Mouse (Mus musculus) heart, embryonic 14.5 days (tissue): ENCODE data around the gene Nucks1. TPM values are rescaled to one million over a fixed set of nuclear protein-coding genes. Genes with fewer than 3 reads are reported as not detected.
A peak's percentile ranks its signal among the peaks of the same experiment; 100 is the strongest.

Experiments used
- ATAC-seq: fragments of 200-750 bp; cut with Nextera tagmentation; 2 replicates; pipeline ENCODE4 v1.8.0; 2017; ENCODE audit warnings: low read depth, moderate TSS enrichment; ENCODE audit not compliant: insufficient number of reproducible peaks, insufficient read depth, low FRiP score
- H3K27ac ChIP-seq, 2 experiments: fragments of 200-500 bp in 1 of 2; fragments of 300-500 bp in 1 of 2; sonication (generic) in 1 of 2; replicated peaks in 1 of 2; 2 replicates each; pipeline ENCODE4 v1.5.1; 2012 to 2014; ENCODE audit warnings: low read depth in 2 of 2, low read length in 2 of 2, control low read depth in 1 of 2, mild to moderate bottlenecking in 1 of 2, mixed read lengths in 1 of 2; ENCODE audit not compliant: control insufficient read depth in 1 of 2, insufficient read depth in 1 of 2
- H3K27me3 ChIP-seq: fragments of 300-500 bp; sonication (generic); 2 replicates; pipeline ENCODE4 v1.6.1; 2014; ENCODE audit warnings: mild to moderate bottlenecking, low read length, control low read depth; ENCODE audit not compliant: control insufficient read depth, insufficient read depth
- H3K36me3 ChIP-seq: fragments of 300-500 bp; sonication (generic); 2 replicates; pipeline ENCODE4 v1.6.1; 2014; ENCODE audit warnings: mild to moderate bottlenecking, control low read depth, low read length, mixed read lengths; ENCODE audit not compliant: control insufficient read depth, insufficient read depth
- H3K4me1 ChIP-seq, 2 experiments: fragments of 200-500 bp in 1 of 2; fragments of 300-500 bp in 1 of 2; sonication (generic) in 1 of 2; 2 replicates each; pipeline ENCODE4 v1.6.1; 2012 to 2014; ENCODE audit warnings: low read length in 2 of 2, control low read depth in 1 of 2, mixed read lengths in 1 of 2; ENCODE audit not compliant: control insufficient read depth in 2 of 2, insufficient read depth in 2 of 2
- H3K4me2 ChIP-seq: fragments of 300-500 bp; sonication (generic); 2 replicates; pipeline ENCODE4 v1.6.1; 2014; ENCODE audit warnings: mild to moderate bottlenecking, low read length
- H3K4me3 ChIP-seq, 2 experiments: fragments of 200-500 bp in 1 of 2; fragments of 300-500 bp in 1 of 2; sonication (generic) in 1 of 2; 2 replicates each; pipeline ENCODE4 v1.5.1; 2012 to 2014; ENCODE audit warnings: low read length in 2 of 2, mild to moderate bottlenecking in 2 of 2, control low read depth in 1 of 2, low read depth in 1 of 2, moderate library complexity in 1 of 2; ENCODE audit not compliant: control insufficient read depth in 1 of 2, insufficient read depth in 1 of 2
- H3K9ac ChIP-seq: fragments of 300-500 bp; sonication (generic); 2 replicates; pipeline ENCODE4 v1.6.1; 2014; ENCODE audit warnings: mild to moderate bottlenecking, low read length
- H3K9me3 ChIP-seq: fragments of 300-500 bp; sonication (generic); 2 replicates; pipeline ENCODE4 v1.6.1; 2016; ENCODE audit warnings: low read length, control low read depth; ENCODE audit not compliant: control insufficient read depth
- WGBS: fragments of 180-500 bp; shearing (Covaris S2); extraction: QIAGEN DNeasy Blood & Tissue Kit; methylation state at CpG from one replicate; pipeline ENCODE4 v1.1.7; 2014; 5-methylcytosine and 5-hydroxymethylcytosine counted together
- polyA plus RNA-seq: library from polyadenylated mRNA; unstranded; fragments of >200 nt; fragmentation: Nextera tagmentation; extraction: Ambion mirVana; gene quantifications from 2 replicates; pipeline ENCODE4 v1.2.1, GENCODE M21; 2014

Gene Nucks1
- polyA plus RNA-seq, 1 experiment from 2014 or later, result 32.4 TPM

- H3K4me2 ChIP-seq, result no peak overlapping the region
- H3K36me3 ChIP-seq, result no peaks in the 10 kb centered on the region
- H3K9ac ChIP-seq, result no peak overlapping the region
- H3K9me3 ChIP-seq, result no peaks in the 10 kb centered on the region
- peaks cover 38% of the 10 kb centered on the region for H3K27me3 ChIP-seq
- 70% methylated on average over 6 of the region's 6 CpGs for WGBS
- H3K27ac ChIP-seq, result no peak overlapping the region
- H3K4me1 ChIP-seq, result peaks cover 16 to 20% of the 10 kb centered on the region in 2 experiments
- ATAC-seq, result no peak
- H3K4me3 ChIP-seq, result no peak overlapping the region
Observed at GRCm38 (mm10) chr1:131968983-131969382, 58.6 kb downstream of the Nucks1 start.

DNA sequence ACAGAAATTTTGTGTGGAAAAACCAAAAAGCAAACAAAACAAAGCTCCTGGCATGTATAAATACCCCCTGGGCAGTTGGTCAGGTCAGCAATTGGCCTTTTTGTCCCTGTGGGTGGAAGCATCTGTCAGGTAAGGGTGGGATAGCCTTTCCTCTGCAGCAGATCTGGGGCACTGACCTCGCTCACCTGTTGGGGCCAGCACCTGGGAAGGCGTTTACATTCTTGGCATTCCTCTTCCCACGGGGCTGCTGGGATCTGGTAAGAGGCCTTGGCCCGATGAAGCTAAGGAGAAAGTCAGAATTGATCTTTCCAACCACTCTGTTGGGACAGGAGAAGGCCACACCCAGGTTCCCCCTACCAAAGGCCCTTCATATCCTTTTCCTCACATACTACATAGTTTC is 59.5 kb downstream of the Nucks1 start:
- WGBS, result 60% methylated on average over 4 of the region's 4 CpGs
- Histone ChIP-seq H3K27me3 (peaks cover 31% of the 10 kb centered on the region), H3K27ac (no peak overlapping the region), H3K36me3 (no peaks in the 10 kb centered on the region), H3K9ac (no peak overlapping the region), H3K4me3 (no peak overlapping the region), H3K4me2 (no peak overlapping the region), H3K4me1 (peaks cover 16 to 18% of the 10 kb centered on the region in 2 experiments), H3K9me3 (no peaks in the 10 kb centered on the region)
- no peak for ATAC-seq

DNA sequence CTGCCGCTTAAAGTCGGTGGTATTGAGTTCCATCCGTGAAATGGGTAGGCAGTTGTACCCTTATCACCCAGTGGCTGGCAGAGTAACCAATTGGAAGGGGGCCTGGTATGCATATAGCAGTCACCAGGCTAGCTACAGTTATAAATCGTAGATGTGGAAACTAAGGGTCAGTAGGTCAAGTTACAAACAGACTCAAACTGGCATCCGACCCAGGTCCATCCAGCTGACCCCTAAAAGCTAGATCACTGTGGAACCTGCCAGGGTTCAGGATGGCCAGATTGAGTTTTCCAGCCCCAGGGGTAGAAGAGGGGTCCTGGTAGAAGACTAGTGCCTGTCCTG is 60.0 kb downstream of the Nucks1 start:
- peaks cover 28% of the 10 kb centered on the region for H3K27me3 ChIP-seq
- no peak for ATAC-seq
- H3K4me1 ChIP-seq, result peaks cover 16 to 18% of the 10 kb centered on the region in 2 experiments
- no peak overlapping the region for H3K27ac ChIP-seq
- no peaks in the 10 kb centered on the region for H3K36me3 ChIP-seq
- no peak overlapping the region for H3K4me3 ChIP-seq
- no peaks in the 10 kb centered on the region for H3K9me3 ChIP-seq
- no peak overlapping the region; the same call in 1 of the 2 replicates for H3K9ac ChIP-seq
- 63% methylated on average over 5 of the region's 5 CpGs for WGBS
- no peak overlapping the region for H3K4me2 ChIP-seq

- H3K9me3 ChIP-seq, result no peaks in the 10 kb centered on the region
- H3K27ac ChIP-seq, result no peak overlapping the region
- peaks cover 16 to 18% of the 10 kb centered on the region in 2 experiments for H3K4me1 ChIP-seq
- H3K36me3 ChIP-seq, result no peaks in the 10 kb centered on the region
- H3K9ac ChIP-seq, result peak overlapping the region; percentile 22; the same call in 1 of the 2 replicates
- WGBS, result 13% methylated on average over 16 of the region's 16 CpGs
- H3K27me3 ChIP-seq, result peaks cover 22% of the 10 kb centered on the region
- peak overlapping the region; percentile 17; the same call in 1 of the 2 replicates for H3K4me2 ChIP-seq
- no peak for ATAC-seq
- no peak overlapping the region for H3K4me3 ChIP-seq
Observed at GRCm38 (mm10) chr1:131970661-131971520, 60.6 kb downstream of the Nucks1 start.

- no peaks in the 10 kb centered on the region for H3K9me3 ChIP-seq
- 46% methylated on average over 15 of the region's 15 CpGs for WGBS
- H3K9ac ChIP-seq, result no peak overlapping the region; the same call in 1 of the 2 replicates
- no peak overlapping the region for H3K4me3 ChIP-seq
- no peak overlapping the region for H3K27ac ChIP-seq
- peaks cover 16 to 18% of the 10 kb centered on the region in 2 experiments for H3K4me1 ChIP-seq
- no peak for ATAC-seq
- peaks cover 15% of the 10 kb centered on the region for H3K27me3 ChIP-seq
- no peaks in the 10 kb centered on the region for H3K36me3 ChIP-seq
- H3K4me2 ChIP-seq, result no peak overlapping the region
Observed at GRCm38 (mm10) chr1:131971771-131972497, 61.6 kb downstream of the Nucks1 start.

DNA sequence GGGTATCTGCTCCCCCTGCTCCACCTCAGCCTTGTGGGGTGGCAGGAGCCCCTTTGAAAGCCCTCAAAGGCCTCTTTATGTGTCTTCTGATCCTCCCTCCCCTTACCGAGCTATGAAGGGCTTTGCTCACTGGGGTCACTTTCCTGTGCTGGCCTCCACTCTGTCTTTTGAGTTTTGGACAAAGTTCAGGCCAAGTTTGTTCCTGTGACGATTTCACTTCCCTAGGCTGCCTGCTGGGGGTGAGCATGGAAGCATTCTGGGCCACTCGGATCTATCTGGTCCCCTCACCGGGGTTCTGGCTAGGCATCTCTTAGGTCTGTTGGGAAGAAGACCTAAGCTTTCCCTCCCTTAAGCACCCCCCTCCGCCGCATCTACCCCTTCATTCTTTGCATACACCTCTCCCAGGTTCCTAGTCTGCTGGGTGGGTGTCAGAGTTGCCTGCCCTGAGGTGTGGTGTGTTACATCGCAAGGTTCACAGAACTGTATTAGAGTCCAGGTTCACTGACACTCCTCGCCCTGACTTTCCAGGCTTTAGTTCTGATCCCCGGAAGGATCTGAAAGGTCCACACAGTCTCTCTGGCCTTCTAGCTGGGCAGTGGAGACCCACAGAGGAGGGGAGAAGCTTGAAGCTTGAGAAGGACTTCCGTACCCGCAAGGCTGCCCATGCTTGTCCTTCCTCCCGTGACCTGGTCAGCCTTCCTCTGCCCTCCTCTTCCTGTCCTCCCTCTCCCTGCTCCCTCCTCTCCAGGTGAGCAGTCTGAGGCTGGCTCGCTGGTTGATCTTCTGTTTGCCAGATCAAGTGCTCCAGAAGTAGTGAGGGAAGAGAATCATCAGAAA is 62.4 kb downstream of the Nucks1 start:
- 41% methylated on average over 13 of the region's 13 CpGs for WGBS
- Histone ChIP-seq H3K9ac (no peak overlapping the region; the same call in 1 of the 2 replicates), H3K27ac (no peak overlapping the region), H3K4me3 (no peak overlapping the region), H3K27me3 (peaks cover 7% of the 10 kb centered on the region), H3K9me3 (no peaks in the 10 kb centered on the region), H3K36me3 (no peaks in the 10 kb centered on the region), H3K4me2 (no peak overlapping the region), H3K4me1 (peaks cover 16 to 18% of the 10 kb centered on the region in 2 experiments)
- ATAC-seq, result no peak

DNA sequence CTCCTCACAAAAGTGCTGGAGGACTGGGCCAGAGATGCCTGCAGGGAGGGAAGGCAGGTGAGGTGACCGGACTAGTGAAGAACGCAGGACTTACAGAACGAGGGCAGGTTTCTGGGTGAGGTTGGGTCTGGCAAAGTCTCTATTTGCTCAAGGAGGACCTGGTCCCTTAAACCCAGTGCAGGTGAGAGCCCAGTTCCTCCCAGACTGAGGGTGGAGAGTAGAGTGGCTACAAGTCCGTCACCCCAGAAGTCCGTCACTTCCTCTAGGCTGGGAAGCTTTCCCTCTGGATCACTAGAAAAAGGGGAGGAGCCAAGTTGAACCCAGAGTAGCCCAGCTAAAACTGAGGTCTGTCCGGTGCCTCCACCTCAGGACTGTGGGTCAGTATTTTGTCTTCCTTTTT is 63.7 kb downstream of the Nucks1 start:
- Histone ChIP-seq H3K4me1 (peaks cover 16 to 18% of the 10 kb centered on the region in 2 experiments), H3K4me2 (no peak overlapping the region), H3K4me3 (no peak overlapping the region), H3K9ac (no peak overlapping the region), H3K27me3 (peaks cover 7% of the 10 kb centered on the region; the same call in 1 of the 2 replicates), H3K27ac (no peak overlapping the region), H3K36me3 (no peaks in the 10 kb centered on the region), H3K9me3 (no peaks in the 10 kb centered on the region)
- ATAC-seq, result no peak
- WGBS, result 83% methylated on average over 6 of the region's 6 CpGs
